Mouse (Mus musculus) intestine, postnatal 0 days (tissue): ENCODE data around the gene Acap2. TPM values are rescaled to one million over a fixed set of nuclear protein-coding genes. Genes with fewer than 3 reads are reported as not detected.

Source experiments
- ATAC-seq: fragments of 200-750 bp; cut with Nextera tagmentation; 2 replicates; pipeline ENCODE4 v1.8.0; 2017; ENCODE audit warnings: mild to moderate bottlenecking, moderate TSS enrichment, moderate library complexity
- H3K27ac ChIP-seq: fragments of 300-500 bp; sonication (generic); 2 replicates; pipeline ENCODE4 v1.5.1; 2014; ENCODE audit warnings: mild to moderate bottlenecking, low read depth, low read length, moderate library complexity
- H3K27me3 ChIP-seq: fragments of 300-500 bp; sonication (generic); replicated peaks from 2 replicates; pipeline ENCODE4 v1.6.1; 2014; ENCODE audit warnings: low read length, mixed read lengths; ENCODE audit not compliant: control insufficient read depth, insufficient read depth
- H3K36me3 ChIP-seq: fragments of 300-500 bp; sonication (generic); 2 replicates; pipeline ENCODE4 v1.6.1; 2014; ENCODE audit warnings: mild to moderate bottlenecking, moderate library complexity; ENCODE audit not compliant: control insufficient read depth, insufficient read depth
- H3K4me1 ChIP-seq: fragments of 300-500 bp; sonication (generic); replicated peaks from 2 replicates; pipeline ENCODE4 v1.6.1; 2014; ENCODE audit warnings: antibody characterized with exemption, low read length, mixed read lengths; ENCODE audit not compliant: control insufficient read depth, insufficient read depth
- H3K4me2 ChIP-seq: fragments of 300-500 bp; sonication (generic); replicated peaks from 2 replicates; pipeline ENCODE4 v1.6.1; 2014; ENCODE audit warnings: low read depth, mild to moderate bottlenecking, moderate library complexity
- H3K4me3 ChIP-seq: fragments of 300-500 bp; sonication (generic); 2 replicates; pipeline ENCODE4 v1.5.1; 2014; ENCODE audit warnings: low read depth, low read length
- H3K9ac ChIP-seq: fragments of 300-500 bp; sonication (generic); 2 replicates; pipeline ENCODE4 v1.6.1; 2014; ENCODE audit warnings: mild to moderate bottlenecking, low read depth, low read length
- H3K9me3 ChIP-seq: fragments of 300-500 bp; sonication (generic); 2 replicates; pipeline ENCODE4 v1.6.1; 2016; ENCODE audit warnings: mixed run types; ENCODE audit not compliant: control insufficient read depth
- CTCF ChIP-seq: sonication (generic); IDR thresholded peaks from 2 replicates; pipeline ENCODE4 v1.5.1; 2016; ENCODE audit warnings: low read depth, mild to moderate bottlenecking, control low read depth, antibody characterized with exemption, moderate library complexity
- WGBS: fragments of 180-500 bp; shearing (Covaris S2); extraction: QIAGEN DNeasy Blood & Tissue Kit; methylation state at CpG from one replicate; pipeline ENCODE4 v1.1.7; 2014; 5-methylcytosine and 5-hydroxymethylcytosine counted together
- polyA plus RNA-seq: library from polyadenylated mRNA; unstranded; fragments of >200 nt; fragmentation: Nextera tagmentation; extraction: Ambion mirVana; gene quantifications from 2 replicates; pipeline ENCODE4 v1.2.1, GENCODE M21; 2015

Acap2 gene
- polyA plus RNA-seq, 1 experiment from 2014 or later = 10.6 TPM

DNA sequence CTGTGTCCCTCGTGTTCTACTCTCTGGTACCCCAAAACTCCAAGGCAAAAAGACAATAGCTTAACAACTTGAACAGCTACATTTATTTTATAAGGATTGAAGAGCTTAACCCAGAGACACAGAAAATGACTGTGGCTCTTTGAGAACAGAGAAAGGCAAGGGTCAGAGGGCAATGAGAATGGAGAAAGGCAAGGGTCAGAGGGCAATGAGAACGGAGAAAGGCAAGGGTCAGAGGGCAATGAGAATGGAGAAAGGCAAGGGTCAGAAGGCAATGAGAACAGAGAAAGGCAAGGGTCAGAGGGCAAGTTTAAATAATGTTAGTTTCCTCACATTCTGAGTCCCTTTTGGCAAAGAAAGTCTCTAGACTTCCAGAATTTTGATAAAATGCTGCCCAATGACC, 41.6 kb downstream of the Acap2 start:
- no peaks in the 10 kb centered on the region for H3K4me1 ChIP-seq
- H3K4me2 ChIP-seq = no peak overlapping the region
- H3K36me3 ChIP-seq = peaks cover 38% of the 10 kb centered on the region
- peaks cover 11% of the 10 kb centered on the region for H3K9me3 ChIP-seq
- TF ChIP-seq CTCF = no peak
- ATAC-seq = no peak
- H3K27ac ChIP-seq = no peak overlapping the region
- H3K27me3 ChIP-seq = no peaks in the 10 kb centered on the region
- no peak overlapping the region for H3K4me3 ChIP-seq
- H3K9ac ChIP-seq = no peak overlapping the region
- 66% methylated on average over 2 of the region's 2 CpGs for WGBS

DNA sequence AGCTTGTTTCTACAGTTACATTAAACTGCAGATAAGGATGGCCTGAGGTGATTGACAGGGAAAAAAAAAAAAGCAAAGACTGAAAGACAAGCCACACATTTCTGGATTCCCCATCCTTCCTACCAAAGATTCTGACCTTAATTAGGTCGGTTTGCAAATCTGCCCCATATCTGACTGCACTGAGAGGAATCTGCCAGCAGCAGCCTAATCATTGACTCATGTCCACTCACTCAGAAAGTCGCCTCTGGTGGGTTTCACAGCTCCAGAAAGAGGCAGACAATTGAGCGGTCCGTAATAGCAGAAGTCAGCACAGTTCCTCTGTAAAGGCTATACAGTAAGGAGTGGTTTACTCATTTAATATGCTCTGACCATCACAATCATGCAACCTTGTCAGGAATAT, 51.2 kb downstream of the Acap2 start:
- Histone ChIP-seq H3K4me3 (no peak overlapping the region), H3K9me3 (no peaks in the 10 kb centered on the region), H3K36me3 (peaks cover 15% of the 10 kb centered on the region; the same call in 1 of the 2 replicates), H3K4me2 (no peak overlapping the region), H3K4me1 (no peaks in the 10 kb centered on the region), H3K27me3 (no peaks in the 10 kb centered on the region), H3K27ac (no peak overlapping the region), H3K9ac (no peak overlapping the region)
- TF ChIP-seq CTCF = no peak
- 82% methylated on average over 4 of the region's 4 CpGs for WGBS
- ATAC-seq = no peak

DNA sequence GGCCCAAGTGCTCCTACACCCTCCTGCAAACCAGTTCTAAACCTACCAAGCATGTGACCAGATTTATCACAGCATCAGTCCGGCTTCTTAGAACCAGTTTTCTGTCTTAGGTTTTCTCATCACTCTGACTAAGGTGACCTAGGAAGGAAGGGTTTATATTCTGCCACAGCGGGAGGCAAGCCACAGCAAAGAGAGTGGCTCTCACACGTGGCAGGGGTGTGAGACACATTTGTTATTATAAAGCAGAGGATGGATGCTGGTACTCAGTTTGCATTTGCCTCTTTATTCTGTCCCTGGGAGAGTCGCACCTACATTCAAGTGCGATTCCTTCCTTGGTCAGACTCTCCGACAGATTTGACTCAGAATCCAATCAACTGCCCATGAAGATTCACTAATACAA, 52.2 kb downstream of the Acap2 start:
- TF ChIP-seq CTCF = no peak
- no peak overlapping the region for H3K9ac ChIP-seq
- H3K4me3 ChIP-seq = no peak overlapping the region
- H3K27me3 ChIP-seq = no peaks in the 10 kb centered on the region
- no peak overlapping the region for H3K27ac ChIP-seq
- H3K4me2 ChIP-seq = no peak overlapping the region
- WGBS = 83% methylated on average over 6 of the region's 6 CpGs
- no peak for ATAC-seq
- H3K36me3 ChIP-seq = peaks cover 14% of the 10 kb centered on the region; the same call in 1 of the 2 replicates
- no peaks in the 10 kb centered on the region for H3K4me1 ChIP-seq
- no peaks in the 10 kb centered on the region for H3K9me3 ChIP-seq

DNA sequence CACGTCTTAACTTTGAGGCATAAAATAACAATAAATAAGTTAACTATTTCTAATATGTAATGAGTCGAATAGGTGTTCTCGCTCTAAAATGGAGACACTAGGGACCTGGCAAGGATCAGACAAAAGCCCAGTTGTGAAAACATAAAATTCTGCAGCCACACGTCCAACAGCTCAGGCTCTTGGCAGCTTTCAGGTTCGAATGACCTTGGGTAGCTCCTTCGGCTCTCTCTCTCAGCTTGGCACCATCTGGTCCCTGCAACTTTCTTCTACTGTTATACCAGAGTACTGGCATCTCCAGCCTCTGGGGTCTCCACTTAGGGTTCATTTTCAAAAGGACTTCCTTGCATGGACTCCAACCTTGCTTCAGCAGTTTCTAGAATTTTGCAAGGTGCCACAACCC, 53.3 kb downstream of the Acap2 start:
- no peaks in the 10 kb centered on the region for H3K9me3 ChIP-seq
- H3K9ac ChIP-seq = no peak overlapping the region
- H3K27ac ChIP-seq = no peak overlapping the region
- no peak for ATAC-seq
- H3K27me3 ChIP-seq = no peaks in the 10 kb centered on the region
- H3K4me2 ChIP-seq = no peak overlapping the region
- H3K4me3 ChIP-seq = no peak overlapping the region
- H3K36me3 ChIP-seq = peaks cover 14% of the 10 kb centered on the region; the same call in 1 of the 2 replicates
- 89% methylated on average over 6 of the region's 6 CpGs for WGBS
- no peak for TF ChIP-seq CTCF
- no peaks in the 10 kb centered on the region for H3K4me1 ChIP-seq

DNA sequence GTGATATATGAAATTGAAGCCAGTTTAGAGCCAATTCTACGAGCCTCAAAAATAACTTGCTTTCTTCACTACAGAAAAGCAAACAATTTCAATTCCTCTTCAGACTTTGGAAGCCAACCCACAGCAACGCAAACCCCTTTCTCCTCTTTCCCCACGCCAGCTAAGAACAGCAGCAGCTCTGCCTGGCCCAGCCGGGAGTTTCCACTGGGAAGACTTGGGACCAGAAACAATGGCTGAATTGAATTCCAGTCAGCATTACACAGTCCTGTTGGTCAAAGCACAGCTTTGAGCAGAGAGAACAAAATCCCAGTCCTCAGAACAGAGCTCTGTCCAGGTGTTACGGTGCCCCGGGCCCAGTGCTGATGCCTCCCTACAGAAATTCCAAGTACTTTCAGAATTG, 59.1 kb downstream of the Acap2 start:
- WGBS = 88% methylated on average over 6 of the region's 6 CpGs

DNA sequence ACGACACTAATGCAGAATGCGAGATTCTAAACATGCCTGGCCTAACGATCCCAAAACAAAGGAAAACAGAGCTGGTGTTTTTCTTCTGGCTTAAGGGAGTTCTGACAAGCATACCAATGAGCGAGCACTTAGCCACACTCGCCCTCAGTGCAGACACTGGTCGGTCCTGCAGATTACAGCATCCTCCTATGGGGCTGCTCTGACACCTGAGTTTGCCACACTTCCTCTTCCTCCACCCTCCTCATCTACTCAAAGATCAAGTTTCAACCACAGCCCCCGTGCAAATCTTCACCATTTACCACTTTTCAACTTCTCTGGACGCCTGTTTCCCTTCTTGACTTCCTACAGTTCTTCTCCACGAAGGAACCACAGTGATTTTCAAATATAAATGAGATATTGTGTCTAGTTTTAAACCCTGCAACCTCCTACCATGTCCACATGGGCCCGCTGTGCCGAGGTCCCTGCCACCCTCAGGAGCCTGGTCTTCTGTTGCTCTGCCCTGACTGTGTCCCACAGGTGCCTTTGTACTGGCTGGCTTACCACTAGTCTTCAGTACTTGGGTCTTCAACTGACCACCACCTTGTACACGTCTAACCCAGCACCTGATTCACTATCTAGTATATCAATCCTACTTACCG, 64.3 kb downstream of the Acap2 start:
- H3K4me3 ChIP-seq = no peak overlapping the region
- no peak overlapping the region for H3K4me2 ChIP-seq
- H3K36me3 ChIP-seq = peaks cover 33% of the 10 kb centered on the region
- TF ChIP-seq CTCF = no peak
- H3K9ac ChIP-seq = no peak overlapping the region
- 78% methylated on average over 13 of the region's 13 CpGs for WGBS
- H3K9me3 ChIP-seq = no peaks in the 10 kb centered on the region
- no peak for ATAC-seq
- H3K4me1 ChIP-seq = no peaks in the 10 kb centered on the region
- no peaks in the 10 kb centered on the region for H3K27me3 ChIP-seq
- no peak overlapping the region for H3K27ac ChIP-seq

More for the DNA sequence above, 59.1 kb downstream of the Acap2 start:
- no peaks in the 10 kb centered on the region for H3K9me3 ChIP-seq
- H3K4me1 ChIP-seq = no peaks in the 10 kb centered on the region
- H3K4me2 ChIP-seq = no peak overlapping the region
- no peaks in the 10 kb centered on the region for H3K27me3 ChIP-seq
- ATAC-seq = no peak
- no peak for TF ChIP-seq CTCF
- peaks cover 32% of the 10 kb centered on the region for H3K36me3 ChIP-seq
- no peak overlapping the region for H3K4me3 ChIP-seq
- H3K27ac ChIP-seq = no peak overlapping the region
- no peak overlapping the region for H3K9ac ChIP-seq
